Mouse (Mus musculus): Measurements from ENCODE around the gene Gramd1c.

The Gramd1c gene

DNA sequence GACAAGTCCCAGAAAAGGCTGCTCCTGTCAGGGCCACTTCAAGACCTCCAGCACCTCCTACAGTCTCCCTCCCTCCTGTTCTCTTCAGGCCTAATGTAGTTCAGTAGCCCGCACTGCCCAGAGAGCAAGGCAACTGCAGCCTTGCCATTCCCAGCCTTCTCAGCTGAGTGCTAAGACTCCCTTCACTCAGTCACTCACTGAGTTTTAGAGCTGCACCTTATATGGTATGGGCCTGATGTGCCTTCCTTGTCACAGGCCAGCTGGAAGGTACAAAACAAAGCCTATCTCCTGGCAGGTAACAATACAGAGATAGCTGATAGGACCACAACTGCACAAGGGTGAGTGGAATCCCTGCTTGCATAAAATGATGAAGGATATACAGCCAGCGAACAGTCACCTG is 90.8 kb downstream of the Gramd1c start:
- in situ Hi-C loops (cut with MboI; ENCODE audit: low pct_unique_long_range_greater_than_20kb in 1 of 2, low sequenced_read_pairs in 2 of 2, unreplicated experiment in 1 of 2): no loop called here

DNA sequence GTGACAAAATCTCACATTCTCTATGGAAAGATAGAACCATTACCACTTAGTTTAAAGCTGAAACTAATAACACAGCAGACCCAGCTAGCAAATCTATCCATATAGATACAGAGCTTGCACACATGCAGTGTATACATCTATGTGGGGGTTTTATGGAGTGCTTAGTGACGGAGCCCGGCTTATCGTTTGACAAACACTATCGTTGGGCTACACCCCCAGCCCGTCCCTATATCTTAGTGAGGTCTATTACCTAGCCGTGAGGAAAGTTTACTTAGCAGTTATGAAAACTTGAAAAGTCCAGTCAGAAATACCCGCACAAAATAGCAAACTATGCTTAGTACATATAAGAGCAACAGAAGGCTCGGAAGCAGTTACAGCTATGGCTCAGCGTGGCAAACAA is 91.4 kb downstream of the Gramd1c start:
- in situ Hi-C loops (cut with MboI; ENCODE audit: low pct_unique_long_range_greater_than_20kb in 1 of 2, low sequenced_read_pairs in 2 of 2, unreplicated experiment in 1 of 2): no loop called here

GRCm38 (mm10) chr16:43971189-43971588 is 92.0 kb downstream of the Gramd1c start:
- in situ Hi-C loops (cut with MboI; ENCODE audit: low pct_unique_long_range_greater_than_20kb in 1 of 2, low sequenced_read_pairs in 2 of 2, unreplicated experiment in 1 of 2): no loop called here

DNA sequence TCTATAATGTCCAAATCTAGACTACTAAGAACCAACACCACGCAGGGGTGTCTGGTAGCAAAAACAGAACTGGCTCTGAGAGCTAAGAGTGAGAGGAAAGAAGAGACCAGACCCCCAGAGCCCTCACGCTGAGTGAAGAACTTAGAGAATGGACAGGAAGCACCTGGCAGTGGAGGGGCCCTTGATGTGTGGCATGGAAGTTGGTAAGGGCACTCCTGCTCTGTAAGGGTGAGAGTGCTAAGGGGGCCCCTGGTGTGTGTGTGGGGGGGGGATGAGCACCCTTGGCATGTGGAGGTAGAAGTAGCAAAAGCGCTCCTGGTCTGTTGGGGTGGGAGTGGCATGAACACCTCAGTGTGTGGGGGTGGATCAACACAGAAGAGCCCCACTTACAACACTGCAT is 92.7 kb downstream of the Gramd1c start:
- in situ Hi-C loops (cut with MboI; ENCODE audit: low pct_unique_long_range_greater_than_20kb in 1 of 2, low sequenced_read_pairs in 2 of 2, unreplicated experiment in 1 of 2): no loop called here

- in situ Hi-C loops (cut with MboI; ENCODE audit: low pct_unique_long_range_greater_than_20kb in 1 of 2, low sequenced_read_pairs in 2 of 2, unreplicated experiment in 1 of 2): no loop called here
Measured at GRCm38 (mm10) chr16:43965781-43966389, 97.3 kb downstream of the Gramd1c start.

GRCm38 (mm10) chr16:43963780-43964179 is 99.4 kb downstream of the Gramd1c start:
- in situ Hi-C loops (cut with MboI; ENCODE audit: low pct_unique_long_range_greater_than_20kb in 1 of 2, low sequenced_read_pairs in 2 of 2, unreplicated experiment in 1 of 2): no loop called here

- in situ Hi-C loops (cut with MboI; ENCODE audit: low pct_unique_long_range_greater_than_20kb in 1 of 2, low sequenced_read_pairs in 2 of 2, unreplicated experiment in 1 of 2): no loop called here
Measured at GRCm38 (mm10) chr16:43963291-43963690, 99.9 kb downstream of the Gramd1c start.

- in situ Hi-C loops (cut with MboI; ENCODE audit: low pct_unique_long_range_greater_than_20kb in 1 of 2, low sequenced_read_pairs in 2 of 2, unreplicated experiment in 1 of 2): no loop called here
Measured at GRCm38 (mm10) chr16:43958038-43958437, 105.1 kb downstream of the Gramd1c start.

GRCm38 (mm10) chr16:43954913-43955312 is 108.2 kb downstream of the Gramd1c start:
- in situ Hi-C loops (cut with MboI; ENCODE audit: low pct_unique_long_range_greater_than_20kb in 1 of 2, low sequenced_read_pairs in 2 of 2, unreplicated experiment in 1 of 2): no loop called here

- in situ Hi-C loops (cut with MboI; ENCODE audit: low pct_unique_long_range_greater_than_20kb in 1 of 2, low sequenced_read_pairs in 2 of 2, unreplicated experiment in 1 of 2): no loop called here
Measured at GRCm38 (mm10) chr16:43951591-43951990, 111.6 kb downstream of the Gramd1c start.

- in situ Hi-C loops (cut with MboI; ENCODE audit: low pct_unique_long_range_greater_than_20kb in 1 of 2, low sequenced_read_pairs in 2 of 2, unreplicated experiment in 1 of 2): no loop called here
Measured at GRCm38 (mm10) chr16:43945869-43946268, 117.3 kb downstream of the Gramd1c start.

DNA sequence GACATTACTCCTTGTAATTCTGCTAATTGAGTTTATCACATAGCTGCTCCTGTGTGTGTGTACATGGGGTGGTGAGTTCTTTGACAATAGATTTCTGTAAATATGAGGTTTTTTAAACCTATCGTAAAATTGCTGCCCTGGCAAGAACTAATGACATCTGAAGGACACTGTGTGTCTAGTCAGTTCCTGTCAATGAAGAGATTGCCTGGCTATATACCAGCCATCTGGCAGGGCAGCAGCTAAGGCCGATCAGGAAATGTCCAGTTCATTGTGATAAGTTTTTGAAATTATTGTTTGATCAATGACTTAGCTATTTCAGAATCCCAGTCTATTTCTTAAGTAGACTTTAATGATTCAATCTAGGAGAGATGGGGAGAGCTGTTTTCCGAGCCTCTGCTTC is 117.8 kb downstream of the Gramd1c start:
- in situ Hi-C loops (cut with MboI; ENCODE audit: low pct_unique_long_range_greater_than_20kb in 1 of 2, low sequenced_read_pairs in 2 of 2, unreplicated experiment in 1 of 2): no loop called here

DNA sequence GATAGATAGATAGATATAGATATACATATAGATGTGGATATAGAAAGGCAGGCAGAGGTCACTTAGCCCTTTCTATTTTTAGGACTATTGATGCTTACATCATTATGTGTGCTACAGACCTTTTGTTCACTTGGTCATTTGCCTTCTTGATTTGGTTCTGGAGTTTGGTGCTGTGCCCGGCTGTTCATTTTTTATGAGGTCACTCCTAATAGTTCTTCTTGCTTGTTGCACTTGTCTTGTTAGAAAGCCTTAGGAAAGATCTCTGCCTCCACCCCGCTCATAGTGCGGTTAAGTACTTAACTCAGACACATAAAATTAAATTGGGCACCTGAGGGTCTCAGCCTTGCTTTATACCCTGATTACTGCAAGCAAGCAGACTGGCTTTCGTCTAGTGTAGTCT is 122.3 kb downstream of the Gramd1c start:
- in situ Hi-C loops (cut with MboI; ENCODE audit: low pct_unique_long_range_greater_than_20kb in 1 of 2, low sequenced_read_pairs in 2 of 2, unreplicated experiment in 1 of 2): no loop called here

DNA sequence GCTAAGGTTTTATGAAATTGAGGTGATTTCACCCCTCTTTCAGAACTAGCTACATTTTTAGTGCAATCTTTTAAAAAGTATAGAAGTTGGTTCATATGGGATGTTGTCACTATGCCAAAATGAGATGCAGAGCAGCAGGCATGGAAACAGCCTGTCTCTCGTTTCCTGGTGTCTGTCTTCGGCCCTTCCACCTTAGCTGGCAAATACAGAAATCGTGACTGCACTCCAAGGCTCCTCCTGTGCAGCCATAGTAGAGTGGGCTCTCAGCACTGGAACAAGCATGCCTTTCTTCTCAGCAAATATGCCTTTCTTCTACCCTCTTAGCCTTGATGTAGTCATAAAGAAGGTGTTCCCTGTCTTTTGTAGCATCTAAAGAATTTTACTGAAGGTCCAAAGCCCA is 127.3 kb downstream of the Gramd1c start:
- in situ Hi-C loops (cut with MboI; ENCODE audit: low pct_unique_long_range_greater_than_20kb in 1 of 2, low sequenced_read_pairs in 2 of 2, unreplicated experiment in 1 of 2): no loop called here

DNA sequence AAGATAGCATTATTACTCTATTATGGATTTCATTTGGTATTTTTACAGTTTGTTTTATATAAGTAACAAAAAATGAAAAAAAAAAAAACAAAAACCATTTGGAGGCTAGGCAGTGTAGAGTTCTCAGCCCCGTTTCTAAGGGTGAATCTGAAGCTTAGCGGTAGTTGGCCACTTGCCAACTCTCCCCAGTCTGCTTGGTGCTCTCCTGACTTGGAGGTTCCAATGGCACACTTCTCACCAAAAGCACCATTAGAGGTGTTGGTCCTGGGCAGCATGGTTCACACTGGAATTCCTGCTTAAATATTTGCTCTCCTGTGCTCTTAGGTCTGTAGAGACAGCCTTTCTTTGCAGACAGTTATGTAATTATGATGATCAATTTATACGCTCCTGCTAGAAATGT is 127.8 kb downstream of the Gramd1c start:
- in situ Hi-C loops (cut with MboI; ENCODE audit: low pct_unique_long_range_greater_than_20kb in 1 of 2, low sequenced_read_pairs in 2 of 2, unreplicated experiment in 1 of 2): no loop called here

DNA sequence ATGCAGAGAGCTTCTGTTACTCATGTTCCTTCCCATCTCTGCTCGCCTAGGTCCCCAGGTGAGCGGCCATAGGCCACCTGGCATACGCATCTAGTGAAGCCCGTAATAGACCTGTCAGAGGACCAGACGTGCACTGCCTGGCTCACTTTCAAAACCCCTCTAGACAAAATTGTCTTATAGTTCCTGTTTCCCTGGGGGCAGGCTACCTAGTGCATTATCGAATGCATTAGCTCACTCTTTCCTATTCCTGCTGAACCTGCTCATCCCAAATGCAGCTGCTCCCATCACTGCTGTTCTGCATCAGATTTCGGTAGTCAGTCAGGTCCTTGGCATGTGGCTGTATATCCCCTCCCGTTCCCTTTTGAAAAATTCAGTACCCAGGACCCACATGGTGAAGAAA is 128.3 kb downstream of the Gramd1c start:
- in situ Hi-C loops (cut with MboI; ENCODE audit: low pct_unique_long_range_greater_than_20kb in 1 of 2, low sequenced_read_pairs in 2 of 2, unreplicated experiment in 1 of 2): no loop called here

DNA sequence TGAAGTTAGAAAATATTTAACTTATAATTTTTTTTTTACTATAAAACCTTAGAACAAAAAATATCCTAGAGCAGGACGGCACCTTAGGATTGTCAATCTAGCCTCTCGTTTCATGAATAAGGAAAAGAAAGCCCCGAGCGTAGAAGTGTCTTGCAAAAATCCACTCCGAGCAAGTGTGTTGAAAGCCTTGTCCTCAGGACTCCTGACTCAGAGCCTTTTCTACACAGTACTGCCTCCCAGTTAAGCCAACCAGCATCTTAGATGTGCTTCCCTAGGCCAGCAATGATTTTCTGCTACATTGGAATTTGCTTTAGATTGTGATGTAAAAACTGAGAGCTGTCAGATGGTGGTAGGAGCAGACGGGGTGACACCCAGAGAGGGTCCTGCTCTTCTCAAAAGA is 130.1 kb downstream of the Gramd1c start:
- in situ Hi-C loops (cut with MboI; ENCODE audit: low pct_unique_long_range_greater_than_20kb in 1 of 2, low sequenced_read_pairs in 2 of 2, unreplicated experiment in 1 of 2): no loop called here

DNA sequence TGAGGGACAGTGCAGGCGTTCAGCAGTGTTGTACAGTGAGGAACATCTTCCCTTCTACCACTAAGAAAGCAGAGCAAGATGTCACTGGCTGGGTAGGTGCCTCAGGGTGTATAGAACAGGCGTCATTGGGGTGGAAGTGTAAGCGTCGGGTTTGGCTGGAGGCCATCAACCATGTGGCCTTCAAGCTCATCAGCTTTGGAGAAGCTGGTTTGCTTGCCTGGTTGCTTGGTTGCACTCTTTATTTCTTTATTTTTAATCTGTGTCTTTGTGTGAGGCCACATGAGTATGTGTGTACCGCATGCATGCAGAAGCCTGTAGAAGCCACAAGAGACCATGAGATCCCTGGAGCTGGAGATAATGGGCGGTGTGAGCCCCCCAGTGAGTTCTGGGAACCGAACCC is 130.8 kb downstream of the Gramd1c start:
- in situ Hi-C loops (cut with MboI; ENCODE audit: low pct_unique_long_range_greater_than_20kb in 1 of 2, low sequenced_read_pairs in 2 of 2, unreplicated experiment in 1 of 2): no loop called here

DNA sequence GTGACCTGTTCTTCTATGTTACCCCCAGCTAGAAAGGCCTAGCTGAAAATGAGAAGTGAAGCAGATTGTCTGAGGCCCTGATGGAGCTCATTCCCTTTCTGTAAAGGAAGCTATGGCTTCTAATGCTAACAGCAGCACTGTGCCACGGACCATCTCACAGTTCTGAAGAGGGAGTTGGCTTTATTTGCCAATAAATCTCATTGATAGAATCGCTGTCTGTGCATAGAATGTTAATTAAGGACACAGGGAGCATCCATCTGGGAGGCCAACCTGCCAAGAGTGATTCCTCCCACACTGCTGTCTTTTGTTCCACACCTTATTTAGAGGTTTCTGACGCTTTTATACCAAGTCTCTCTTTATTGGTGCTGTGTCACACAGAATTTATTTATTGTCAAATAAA is 131.6 kb downstream of the Gramd1c start:
- in situ Hi-C loops (cut with MboI; ENCODE audit: low pct_unique_long_range_greater_than_20kb in 1 of 2, low sequenced_read_pairs in 2 of 2, unreplicated experiment in 1 of 2): no loop called here

GRCm38 (mm10) chr16:43930577-43930976 is 132.6 kb downstream of the Gramd1c start:
- in situ Hi-C loops (cut with MboI; ENCODE audit: low pct_unique_long_range_greater_than_20kb in 1 of 2, low sequenced_read_pairs in 2 of 2, unreplicated experiment in 1 of 2): no loop called here

All from mouse embryonic stem cell (cell line).